Mouse (Mus musculus) embryonic facial prominence, embryonic 11.5 days (tissue): ENCODE data around the gene Rnd2. TPM values are rescaled to one million over a fixed set of nuclear protein-coding genes. Genes with fewer than 3 reads are reported as not detected.

Source experiments
- ATAC-seq: fragments of 200-750 bp; cut with Nextera tagmentation; replicated peaks from 2 replicates; pipeline ENCODE4 v1.8.0; 2017; ENCODE audit warnings: low read depth; ENCODE audit not compliant: insufficient number of reproducible peaks, low FRiP score, low TSS enrichment
- DNase-seq: peaks from one replicate; pipeline ENCODE4 v3.0.0-alpha.2; 2015; ENCODE audit warnings: low spot score
- H3K27ac ChIP-seq: fragments of 300-500 bp; sonication (generic); replicated peaks from 2 replicates; pipeline ENCODE4 v1.5.1; 2014; ENCODE audit warnings: mild to moderate bottlenecking, low read depth, low read length, control low read depth
- H3K27me3 ChIP-seq: fragments of 300-500 bp; sonication (generic); 2 replicates; pipeline ENCODE4 v1.6.1; 2014; ENCODE audit warnings: mild to moderate bottlenecking, low read length, moderate library complexity, mixed read lengths; ENCODE audit not compliant: control insufficient read depth, insufficient read depth
- H3K36me3 ChIP-seq: fragments of 300-500 bp; sonication (generic); replicated peaks from 2 replicates; pipeline ENCODE4 v1.6.1; 2014; ENCODE audit warnings: low read depth, mild to moderate bottlenecking, low read length, moderate library complexity, mixed read lengths; ENCODE audit not compliant: control insufficient read depth, insufficient read depth
- H3K4me1 ChIP-seq: fragments of 300-500 bp; sonication (generic); 2 replicates; pipeline ENCODE4 v1.6.1; 2014; ENCODE audit warnings: low read length, mixed read lengths; ENCODE audit not compliant: control insufficient read depth, insufficient read depth
- H3K4me2 ChIP-seq: fragments of 300-500 bp; sonication (generic); 2 replicates; pipeline ENCODE4 v1.6.1; 2014; ENCODE audit warnings: low read depth, mild to moderate bottlenecking, control low read depth, low read length, moderate library complexity
- H3K4me3 ChIP-seq: fragments of 300-500 bp; sonication (generic); 2 replicates; pipeline ENCODE4 v1.5.1; 2014; ENCODE audit warnings: low read depth, low read length, control low read depth
- H3K9ac ChIP-seq: fragments of 300-500 bp; sonication (generic); replicated peaks from 2 replicates; pipeline ENCODE4 v1.6.1; 2014; ENCODE audit warnings: mild to moderate bottlenecking, control low read depth, low read length
- H3K9me3 ChIP-seq: fragments of 300-500 bp; sonication (generic); replicated peaks from 2 replicates; pipeline ENCODE4 v1.6.1; 2016; ENCODE audit warnings: mild to moderate bottlenecking, low read length, inconsistent platforms, mixed read lengths; ENCODE audit not compliant: control insufficient read depth
- WGBS: fragments of 180-500 bp; shearing (Covaris S2); extraction: QIAGEN DNeasy Blood & Tissue Kit; methylation state at CpG from one replicate; pipeline ENCODE4 v1.1.7; 2014; 5-methylcytosine and 5-hydroxymethylcytosine counted together
- polyA plus RNA-seq: library from polyadenylated mRNA; unstranded; fragments of >200 nt; fragmentation: Nextera tagmentation; extraction: Ambion mirVana; gene quantifications from 2 replicates; pipeline ENCODE4 v1.2.1, GENCODE M21; 2014

Rnd2 gene
- polyA plus RNA-seq, 1 experiment from 2014 or later, result 9.4 TPM

GRCm38 (mm10) chr11:101458217-101458616 is 6.6 kb upstream of the Rnd2 start:
- Histone ChIP-seq H3K4me1 (peaks cover 7% of the 10 kb centered on the region; the same call in 1 of the 2 replicates), H3K36me3 (no peaks in the 10 kb centered on the region), H3K27me3 (no peaks in the 10 kb centered on the region), H3K9me3 (no peaks in the 10 kb centered on the region), H3K9ac (no peak overlapping the region), H3K27ac (no peak overlapping the region), H3K4me2 (no peak overlapping the region), H3K4me3 (no peak overlapping the region)
- 82% methylated on average over 12 of the region's 12 CpGs for WGBS
- no peak for ATAC-seq
- no peak for DNase-seq

- H3K27ac ChIP-seq, result no peak overlapping the region
- ATAC-seq (0 out of 2 replicates have a peak, but pooled peaks have one; percentile 35), DNase-seq (no peak)
- H3K36me3 ChIP-seq, result no peaks in the 10 kb centered on the region
- WGBS, result 25% methylated on average over 6 of the region's 6 CpGs
- no peaks in the 10 kb centered on the region for H3K9me3 ChIP-seq
- H3K9ac ChIP-seq, result no peak overlapping the region; the same call in 1 of the 2 replicates
- no peaks in the 10 kb centered on the region for H3K27me3 ChIP-seq
- no peak overlapping the region; the same call in 1 of the 2 replicates for H3K4me3 ChIP-seq
- H3K4me2 ChIP-seq, result no peak overlapping the region
- peaks cover 13% of the 10 kb centered on the region; the same call in 1 of the 2 replicates for H3K4me1 ChIP-seq
These were observed 5.1 kb upstream of the Rnd2 start for GRCm38 (mm10) chr11:101459716-101460115.

GRCm38 (mm10) chr11:101460321-101460720 is 4.5 kb upstream of the Rnd2 start:
- H3K27ac ChIP-seq, result no peak overlapping the region
- H3K36me3 ChIP-seq, result no peaks in the 10 kb centered on the region
- H3K4me1 ChIP-seq, result peaks cover 13% of the 10 kb centered on the region; the same call in 1 of the 2 replicates
- H3K4me3 ChIP-seq, result no peak overlapping the region
- no peak overlapping the region; the same call in 1 of the 2 replicates for H3K9ac ChIP-seq
- no peaks in the 10 kb centered on the region for H3K9me3 ChIP-seq
- WGBS, result 85% methylated on average over 15 of the region's 15 CpGs
- no peaks in the 10 kb centered on the region for H3K27me3 ChIP-seq
- DNase-seq (no peak), ATAC-seq (no peak)
- H3K4me2 ChIP-seq, result no peak overlapping the region

GRCm38 (mm10) chr11:101462141-101462540 is 2.7 kb upstream of the Rnd2 start:
- Histone ChIP-seq H3K27ac (no peak overlapping the region), H3K27me3 (no peaks in the 10 kb centered on the region), H3K4me2 (peak overlapping the region; percentile 10; the same call in 1 of the 2 replicates), H3K36me3 (no peaks in the 10 kb centered on the region), H3K9me3 (no peaks in the 10 kb centered on the region), H3K4me3 (no peak overlapping the region), H3K9ac (no peak overlapping the region), H3K4me1 (peaks cover 13% of the 10 kb centered on the region; the same call in 1 of the 2 replicates)
- DNase-seq, result no peak
- WGBS, result 86% methylated on average over 14 of the region's 14 CpGs
- ATAC-seq, result no peak

GRCm38 (mm10) chr11:101462583-101463440 is 2.0 kb upstream of the Rnd2 start:
- no peak overlapping the region for H3K27ac ChIP-seq
- H3K9ac ChIP-seq, result no peak overlapping the region
- no peaks in the 10 kb centered on the region for H3K27me3 ChIP-seq
- ATAC-seq (peak; percentile 68; the same call in 1 of the 2 replicates), DNase-seq (peak; percentile 66)
- no peaks in the 10 kb centered on the region for H3K36me3 ChIP-seq
- peak overlapping the region; percentile 10; the same call in 1 of the 2 replicates for H3K4me2 ChIP-seq
- WGBS, result 30% methylated on average over 13 of the region's 13 CpGs
- no peak overlapping the region for H3K4me3 ChIP-seq
- H3K4me1 ChIP-seq, result peaks cover 13% of the 10 kb centered on the region; the same call in 1 of the 2 replicates
- no peaks in the 10 kb centered on the region for H3K9me3 ChIP-seq

GRCm38 (mm10) chr11:101465101-101465868 is 486 bp downstream of the Rnd2 start:
- WGBS, result under 1% methylated on average over 51 of the region's 51 CpGs

GRCm38 (mm10) chr11:101465869-101466551 is 1.2 kb downstream of the Rnd2 start, which contains the start of gene Vat1:
Gene Vat1, minus strand, starts transcription at chr11:101466230.
- Histone ChIP-seq H3K9ac (peak within 1 kb of the TSS; percentile 65), H3K27ac (0 out of 2 replicates have a peak within 1 kb of the TSS, but pooled peaks have one; percentile 52), H3K27me3 (no peaks in the 10 kb centered on the region), H3K36me3 (no peaks in the 10 kb centered on the region), H3K4me2 (peak within 1 kb of the TSS; percentile 98), H3K4me3 (peak within 1 kb of the TSS; percentile 73), H3K4me1 (peaks cover 9% of the 10 kb centered on the region; the same call in 1 of the 2 replicates), H3K9me3 (no peaks in the 10 kb centered on the region)
- 0 out of 2 replicates have a peak, but pooled peaks have one; percentile 17 for ATAC-seq
- peak; percentile 71 for DNase-seq
- WGBS, result 2% methylated on average over 59 of the region's 60 CpGs

More at GRCm38 (mm10) chr11:101465101-101465868, 486 bp downstream of the Rnd2 start:
- no peaks in the 10 kb centered on the region for H3K36me3 ChIP-seq
- peak overlapping the region; percentile 73 for H3K4me3 ChIP-seq
- ATAC-seq (0 out of 2 replicates have a peak, but pooled peaks have one; percentile 12), DNase-seq (peak; percentile 63)
- H3K4me1 ChIP-seq, result peaks cover 9% of the 10 kb centered on the region; the same call in 1 of the 2 replicates
- H3K9ac ChIP-seq, result peak overlapping the region; percentile 65
- peak overlapping the region; percentile 98 for H3K4me2 ChIP-seq
- no peaks in the 10 kb centered on the region for H3K27me3 ChIP-seq
- H3K9me3 ChIP-seq, result no peaks in the 10 kb centered on the region
- H3K27ac ChIP-seq, result 0 out of 2 replicates have a peak overlapping the region, but pooled peaks have one; percentile 52
